Mouse (Mus musculus) spleen, adult 2 months (tissue): ENCODE results near the gene Aff4.
"Not testable (repeated sequence)": the region's sequence is repeated elsewhere in the genome, so short reads cannot be mapped to it uniquely, and the experiment has no call there.

Source experiments
- CTCF ChIP-seq: fragments of 200-500 bp; IDR thresholded peaks from 2 replicates; pipeline ENCODE4 v1.5.1; 2011; ENCODE audit warnings: mild to moderate bottlenecking, inconsistent platforms; ENCODE audit not compliant: insufficient read depth, insufficient read length, insufficient replicate concordance; ENCODE audit errors: extremely low read depth
- POLR2A ChIP-seq: fragments of 200-500 bp; IDR thresholded peaks from 2 replicates; pipeline ENCODE4 v1.6.1; 2011; ENCODE audit warnings: low read depth, low read length, inconsistent platforms

DNA sequence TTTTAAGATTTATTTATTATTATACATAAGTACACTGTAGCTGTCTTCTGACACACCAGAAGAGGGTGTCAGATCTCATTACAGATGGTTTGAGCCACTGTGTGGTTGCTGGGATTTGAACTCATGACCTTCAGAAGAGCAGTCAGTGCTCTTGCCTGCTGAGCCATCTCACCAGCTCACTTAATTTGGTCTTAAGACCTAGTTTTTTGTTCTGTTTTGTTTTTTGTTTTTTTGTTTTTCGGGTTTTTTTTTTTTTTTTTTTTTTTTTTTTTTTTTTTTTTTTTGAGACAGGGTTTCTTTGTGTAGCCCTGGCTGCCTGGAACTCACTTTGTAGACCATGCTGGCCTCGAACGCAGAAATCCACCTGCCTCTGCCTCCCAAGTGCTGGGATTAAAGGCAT is 32.1 kb upstream of the Aff4 start:
- TF ChIP-seq POLR2A, CTCF: not testable (repeated sequence)
